In the genomic region with DNA sequence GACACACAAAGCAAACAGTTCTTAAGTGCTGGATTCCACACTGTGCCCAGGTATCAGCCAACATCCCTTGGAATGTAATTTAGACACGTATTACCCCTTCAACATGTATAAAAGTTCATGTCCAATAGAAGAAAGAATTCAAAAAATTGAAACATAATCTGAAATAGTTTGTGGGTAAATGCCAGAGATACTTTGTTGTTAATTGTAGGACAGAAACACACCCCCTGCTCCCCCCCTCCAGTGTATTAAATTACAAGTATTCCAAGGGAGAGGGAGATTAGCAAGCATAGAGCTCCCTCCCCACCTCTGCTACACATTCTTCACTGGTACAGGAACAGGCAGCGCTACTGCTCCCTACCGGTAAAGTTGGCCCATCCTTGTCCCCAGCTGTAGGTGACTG, we compare ENCODE assay signal across 23 mouse cellular contexts.
DNase-seq lines count a peak whose midpoint lies in the region; ATAC-seq and TF ChIP-seq lines count a peak whose summit lies in the region.
"Had no signal": no experiment of that assay in that cellular context is flagged by ENCODE, and none has a peak within 500 bp of the region (broad histone marks: within the 10 kb centered on the region; RNA-seq: fewer than 3 reads in every experiment).

No protein-coding gene starts in this region.

- DNase-seq in embryonic facial prominence, embryonic 11.5 days (ENCODE audit: low spot score), result peak; percentile 11
- DNase-seq in embryonic facial prominence, embryonic 10.5 days (ENCODE audit: low spot score), result no peak
- DNase-seq in layer of hippocampus, adult 2 months (ENCODE audit: low spot score in 2 of 2), result no peak
- DNase-seq in layer of hippocampus, adult 11-12 months (ENCODE audit: low spot score), result no peak
- no peak for DNase-seq in urinary bladder, postnatal 25 days (ENCODE audit: low spot score)
- DNase-seq: adrenal gland, adult 2 months; adrenal gland, postnatal 10 days; adrenal gland, postnatal 25 days; B cell, adult 2 months; cerebellum, adult 11 months; cerebellum, adult 18-20 months; cerebellum, adult 8-10 months; cerebellum, adult 9-11 months; cerebellum, postnatal 14 days; cerebellum, postnatal 36 days; embryo, embryonic 11 days; forebrain, postnatal 0 days had no signal

- no peaks in the 10 kb centered on the region for H3K4me1 ChIP-seq in embryonic facial prominence, embryonic 11.5 days (ENCODE audit: control insufficient read depth, insufficient read depth, low read length)
- H3K4me1 ChIP-seq in embryonic facial prominence, embryonic 10.5 days, result no peaks in the 10 kb centered on the region
- H3K4me1 ChIP-seq: forebrain, embryonic 13.5 days; forebrain, embryonic 15.5 days had no signal

- H3K27me3 ChIP-seq in embryonic facial prominence, embryonic 11.5 days (ENCODE audit: control insufficient read depth, insufficient read depth, low read length), result no peaks in the 10 kb centered on the region
- H3K27me3 ChIP-seq in embryonic facial prominence, embryonic 10.5 days (replicated peaks; ENCODE audit: low read depth, poor library complexity, severe bottlenecking), result 0 out of 2 replicates have a peak, but pooled peaks cover 4% of the 10 kb centered on the region
- H3K27me3 ChIP-seq: CH12.LX; embryonic facial prominence, embryonic 13.5 days; forebrain, embryonic 13.5 days; forebrain, embryonic 15.5 days had no signal

- H3K4me3 ChIP-seq in embryonic facial prominence, embryonic 11.5 days (ENCODE audit: low read depth, low read length), result no peak overlapping the region
- no peak overlapping the region for H3K4me3 ChIP-seq in embryonic facial prominence, embryonic 10.5 days
- H3K4me3 ChIP-seq in layer of hippocampus, adult 2 months, result no peak overlapping the region
- H3K4me3 ChIP-seq: embryonic facial prominence, embryonic 13.5 days; forebrain, embryonic 13.5 days; forebrain, embryonic 15.5 days had no signal

- H3K9ac ChIP-seq in embryonic facial prominence, embryonic 11.5 days (replicated peaks; ENCODE audit: low read length), result no peak overlapping the region
- H3K9ac ChIP-seq: embryonic facial prominence, embryonic 13.5 days; forebrain, embryonic 13.5 days; forebrain, embryonic 15.5 days; forebrain, postnatal 0 days had no signal

- no peak for ATAC-seq in embryonic facial prominence, embryonic 11.5 days (replicated peaks; ENCODE audit: insufficient number of reproducible peaks, low FRiP score, low TSS enrichment, low read depth)
- ATAC-seq: CD4-positive, CD25-positive, alpha-beta regulatory T cell, adult 4 months; forebrain, embryonic 13.5 days; forebrain, embryonic 15.5 days; forebrain, postnatal 0 days had no signal

- 49% methylated on average over 3 of the region's 3 CpGs for WGBS in embryonic facial prominence, embryonic 11.5 days
- 54% methylated on average over 3 of the region's 3 CpGs for WGBS in embryonic facial prominence, embryonic 10.5 days

- H3K36me3 ChIP-seq in embryonic facial prominence, embryonic 11.5 days (replicated peaks; ENCODE audit: control insufficient read depth, insufficient read depth, low read depth, low read length), result no peaks in the 10 kb centered on the region
- H3K36me3 ChIP-seq in embryonic facial prominence, embryonic 10.5 days (replicated peaks), result no peaks in the 10 kb centered on the region
- H3K36me3 ChIP-seq: embryonic facial prominence, embryonic 13.5 days; forebrain, embryonic 15.5 days; G1E had no signal

- H3K4me2 ChIP-seq in embryonic facial prominence, embryonic 11.5 days (ENCODE audit: low read depth, low read length), result no peak overlapping the region
- H3K4me2 ChIP-seq: embryonic facial prominence, embryonic 13.5 days; forebrain, embryonic 13.5 days; forebrain, embryonic 15.5 days had no signal

- TF ChIP-seq CTCF in layer of hippocampus, adult 2 months (conservative IDR thresholded peaks at IDR 0.05), result peak; percentile 27

- no peaks in the 10 kb centered on the region for H3K9me3 ChIP-seq in embryonic facial prominence, embryonic 11.5 days (replicated peaks; ENCODE audit: control insufficient read depth, low read length)
- no peaks in the 10 kb centered on the region for H3K9me3 ChIP-seq in embryonic facial prominence, embryonic 10.5 days
- H3K9me3 ChIP-seq: embryonic facial prominence, embryonic 13.5 days; forebrain, embryonic 13.5 days; forebrain, embryonic 15.5 days had no signal

- no peak overlapping the region for H3K27ac ChIP-seq in embryonic facial prominence, embryonic 11.5 days (replicated peaks; ENCODE audit: low read depth, low read length)
- H3K27ac ChIP-seq in embryonic facial prominence, embryonic 10.5 days (replicated peaks), result no peak overlapping the region
- 0 out of 2 replicates have a peak overlapping the region, but pooled peaks have one; percentile 1 for H3K27ac ChIP-seq in layer of hippocampus, adult 2 months
- H3K27ac ChIP-seq: embryonic facial prominence, embryonic 13.5 days; forebrain, embryonic 13.5 days; forebrain, embryonic 15.5 days had no signal
